Mouse (Mus musculus) olfactory bulb, adult 2 months (tissue): ENCODE measurements at regions not wholly inside any gene's neighbourhood (a gene's known extent, or its start where the extent isn't known, plus 50 kb on each side); places are given as distances from the start of the nearest gene placed in this dataset.

Experiments
- H3K27ac ChIP-seq: fragments of 200-500 bp; 2 replicates; pipeline ENCODE4 v1.5.1; 2012; ENCODE audit warnings: low read depth, low read length; ENCODE audit not compliant: insufficient read depth
- H3K4me1 ChIP-seq: fragments of 200-500 bp; 2 replicates; pipeline ENCODE4 v1.6.1; 2012; ENCODE audit warnings: low read length; ENCODE audit not compliant: control insufficient read depth, insufficient read depth
- H3K4me3 ChIP-seq: fragments of 200-500 bp; 2 replicates; pipeline ENCODE4 v1.5.1; 2012; ENCODE audit warnings: mild to moderate bottlenecking, low read depth, low read length, moderate library complexity; ENCODE audit not compliant: insufficient read depth
- CTCF ChIP-seq: fragments of 200-500 bp; IDR thresholded peaks from 2 replicates; pipeline ENCODE4 v1.5.1; 2012; ENCODE audit warnings: low read depth, mild to moderate bottlenecking, low read length, moderate library complexity; ENCODE audit not compliant: insufficient read depth
- POLR2A ChIP-seq: fragments of 200-500 bp; IDR thresholded peaks from 2 replicates; pipeline ENCODE4 v1.6.1; 2012; ENCODE audit warnings: mild to moderate bottlenecking, low read depth, low read length, moderate library complexity; ENCODE audit not compliant: insufficient read depth
- WGBS: fragments of 180-500 bp; shearing (Covaris S2); methylation state at CpG from one replicate; pipeline ENCODE4 v1.1.7; 2018; 5-methylcytosine and 5-hydroxymethylcytosine counted together

GRCm38 (mm10) chr12:12781526-12781925 is 160.2 kb downstream of the Mycn start:
- Histone ChIP-seq H3K4me1 (peaks cover 5% of the 10 kb centered on the region), H3K27ac (no peak overlapping the region), H3K4me3 (no peak overlapping the region)
- 99% methylated on average over 5 of the region's 5 CpGs for WGBS
- TF ChIP-seq CTCF: no peak

DNA sequence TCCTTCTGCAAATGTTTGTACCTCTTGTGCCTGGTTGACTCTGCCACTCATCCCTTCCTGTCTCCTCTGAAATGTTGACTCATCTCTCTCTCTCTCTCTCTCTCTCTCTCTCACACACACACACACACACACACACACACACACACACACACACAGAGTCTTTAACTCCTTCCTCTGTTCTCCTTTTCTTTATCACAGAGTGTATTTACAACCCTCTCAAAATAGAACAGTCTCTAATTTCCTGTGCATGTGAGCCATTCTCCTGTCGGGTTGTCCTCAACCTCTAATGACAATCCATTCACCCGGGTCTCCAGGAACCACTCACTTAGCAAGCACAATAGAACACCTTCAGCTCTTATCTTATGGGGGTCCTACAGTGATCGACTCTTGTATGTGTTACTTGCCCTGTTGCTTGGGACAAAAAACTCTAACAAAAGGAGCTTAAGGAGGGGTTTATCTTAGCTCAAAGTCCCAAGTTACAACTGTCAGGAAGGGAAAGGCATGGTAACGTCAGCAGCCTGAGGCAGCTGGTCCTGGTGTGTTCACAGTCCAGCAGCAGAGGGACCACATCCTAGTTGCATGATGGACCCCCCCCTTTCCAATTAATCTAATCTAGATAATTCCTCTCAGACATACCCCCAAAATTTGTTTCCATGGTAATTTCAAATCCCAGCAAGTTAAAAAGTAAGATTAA is 163.0 kb downstream of the Mycn start:
- Histone ChIP-seq H3K4me1 (no peaks in the 10 kb centered on the region), H3K27ac (no peak overlapping the region), H3K4me3 (no peak overlapping the region)
- TF ChIP-seq POLR2A: no peak
- TF ChIP-seq CTCF: no peak
- 48% methylated on average over 4 of the region's 4 CpGs for WGBS

DNA sequence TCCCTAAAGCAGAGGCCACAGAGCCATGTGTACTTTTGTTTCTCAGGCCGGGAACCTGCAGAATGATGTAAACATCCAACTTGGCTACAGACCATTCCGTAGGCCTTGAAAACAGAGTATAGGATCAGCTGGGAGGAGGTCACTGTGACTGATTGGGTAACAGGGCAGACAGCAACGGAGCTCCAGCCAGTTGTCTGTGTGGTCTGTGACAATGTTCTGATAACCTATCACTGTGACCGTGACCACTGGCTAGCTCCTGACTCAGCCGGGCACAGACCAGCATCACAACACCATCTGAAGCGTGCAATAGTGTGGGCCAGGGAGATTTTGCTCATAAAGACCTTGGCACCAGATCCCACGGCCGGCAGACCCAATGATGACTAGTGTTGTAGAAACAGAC is 164.3 kb downstream of the Mycn start:
- no peaks in the 10 kb centered on the region for H3K4me1 ChIP-seq
- TF ChIP-seq CTCF (no peak), POLR2A (no peak)
- WGBS: 94% methylated on average over 8 of the region's 8 CpGs
- no peak overlapping the region for H3K4me3 ChIP-seq
- no peak overlapping the region for H3K27ac ChIP-seq

GRCm38 (mm10) chr12:12776783-12777182 is 164.9 kb downstream of the Mycn start:
- no peak overlapping the region for H3K4me3 ChIP-seq
- H3K4me1 ChIP-seq: no peaks in the 10 kb centered on the region
- no peak overlapping the region for H3K27ac ChIP-seq
- WGBS: 45% methylated on average over 6 of the region's 6 CpGs
- TF ChIP-seq CTCF (no peak), POLR2A (no peak)

GRCm38 (mm10) chr12:12770970-12771369 is 170.7 kb downstream of the Mycn start:
- H3K4me1 ChIP-seq: no peaks in the 10 kb centered on the region; the same call in 1 of the 2 replicates
- TF ChIP-seq CTCF: no peak
- no peak for TF ChIP-seq POLR2A
- no peak overlapping the region for H3K4me3 ChIP-seq
- H3K27ac ChIP-seq: no peak overlapping the region
- 52% methylated on average over 4 of the region's 4 CpGs for WGBS

GRCm38 (mm10) chr12:12766510-12767304 is 175.0 kb downstream of the Mycn start:
- no peaks in the 10 kb centered on the region; the same call in 1 of the 2 replicates for H3K4me1 ChIP-seq
- TF ChIP-seq CTCF (no peak), POLR2A (no peak)
- 70% methylated on average over 11 of the region's 11 CpGs for WGBS
- no peak overlapping the region for H3K4me3 ChIP-seq
- no peak overlapping the region for H3K27ac ChIP-seq

GRCm38 (mm10) chr12:12765490-12766058 is 176.1 kb downstream of the Mycn start:
- Histone ChIP-seq H3K4me1 (no peaks in the 10 kb centered on the region; the same call in 1 of the 2 replicates), H3K27ac (no peak overlapping the region), H3K4me3 (no peak overlapping the region)
- WGBS: 87% methylated on average over 7 of the region's 7 CpGs
- TF ChIP-seq CTCF: no peak
- TF ChIP-seq POLR2A: no peak

DNA sequence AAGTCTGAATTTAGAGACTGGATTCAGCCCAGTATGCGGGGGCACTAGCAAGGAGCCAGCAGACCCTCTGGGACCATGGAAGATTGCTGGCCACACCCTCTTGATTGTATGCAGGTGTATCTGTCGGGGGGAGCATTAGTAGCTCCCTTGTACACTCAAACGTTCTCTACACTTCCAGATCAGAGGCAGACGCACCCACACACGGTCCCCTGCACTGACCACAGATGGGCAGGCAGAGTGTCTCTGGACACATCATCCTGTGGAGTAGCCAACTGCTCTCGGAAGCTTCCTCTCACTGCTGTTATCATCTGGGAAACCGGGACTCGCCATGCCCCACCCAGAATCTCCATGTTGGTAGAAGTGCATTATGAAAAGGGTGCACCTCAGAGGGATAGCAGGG is 176.7 kb downstream of the Mycn start:
- WGBS: 89% methylated on average over 8 of the region's 8 CpGs
- no peak for TF ChIP-seq CTCF
- no peak for TF ChIP-seq POLR2A
- Histone ChIP-seq H3K4me1 (no peaks in the 10 kb centered on the region; the same call in 1 of the 2 replicates), H3K4me3 (no peak overlapping the region), H3K27ac (no peak overlapping the region)

- H3K4me1 ChIP-seq: no peaks in the 10 kb centered on the region; the same call in 1 of the 2 replicates
- no peak overlapping the region for H3K4me3 ChIP-seq
- 94% methylated on average over 4 of the region's 4 CpGs for WGBS
- no peak for TF ChIP-seq CTCF
- no peak for TF ChIP-seq POLR2A
- no peak overlapping the region for H3K27ac ChIP-seq
Observed at GRCm38 (mm10) chr12:12764586-12764985, 177.1 kb downstream of the Mycn start.
